Mouse (Mus musculus) spleen, adult 2 months (tissue): ENCODE data around the gene 4930564D02Rik.

Source experiments
- CTCF ChIP-seq: fragments of 200-500 bp; IDR thresholded peaks from 2 replicates; pipeline ENCODE4 v1.5.1; 2011; ENCODE audit warnings: mild to moderate bottlenecking, inconsistent platforms; ENCODE audit not compliant: insufficient read depth, insufficient read length, insufficient replicate concordance; ENCODE audit errors: extremely low read depth
- POLR2A ChIP-seq: fragments of 200-500 bp; IDR thresholded peaks from 2 replicates; pipeline ENCODE4 v1.6.1; 2011; ENCODE audit warnings: low read depth, low read length, inconsistent platforms

- TF ChIP-seq POLR2A (no peak), CTCF (no peak)
Observed at GRCm38 (mm10) chr3:105127881-105128280, 61.2 kb downstream of the 4930564D02Rik start.
